Mouse (Mus musculus) embryonic stem cell, embryonic (primary cell): ENCODE results near the gene Gck.

ENCODE experiments used
- CTCF ChIA-PET, 4 experiments: fragments of 300-600 bp in 2 of 4; fragments of 350-600 bp in 2 of 4; sonication (Branson Sonifier 250); formaldehyde crosslinking; loops; one replicate each; lab custom pipeline; 2022; ENCODE audit warnings: inconsistent platforms in 2 of 4; lab: Charles Lee
- POLR2A ChIA-PET, 4 experiments: fragments of 300-600 bp in 2 of 4; fragments of 350-600 bp in 2 of 4; sonication (Branson Sonifier 250); formaldehyde crosslinking; loops; one replicate each; lab custom pipeline; 2022; ENCODE audit warnings: antibody characterized with exemption in 4 of 4, inconsistent platforms in 1 of 4; lab: Charles Lee

Gene Gck

DNA sequence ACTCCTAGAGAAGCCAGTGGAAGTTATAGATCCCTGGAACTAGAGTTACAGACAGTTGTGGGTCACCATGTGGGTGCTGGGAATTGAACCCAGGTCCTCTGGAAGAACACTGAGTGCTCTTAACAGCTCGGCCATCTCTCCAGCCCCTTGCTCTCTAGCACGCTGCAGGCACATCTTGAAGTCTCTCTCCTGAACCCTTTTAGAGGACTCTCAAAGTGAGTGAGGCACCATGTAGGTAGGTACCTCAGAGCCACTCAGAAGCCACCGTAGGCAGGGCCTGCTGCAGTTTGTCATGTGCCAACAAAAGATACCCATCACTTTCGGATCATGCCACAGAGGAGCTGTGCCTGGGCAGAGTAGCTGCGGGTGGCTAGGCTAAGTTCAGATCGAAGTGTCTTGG is 45.0 kb downstream of the Gck start:
- POLR2A ChIA-PET = interaction anchor here in 3 of 4 experiments (1.0 to 2.4 kb wide), 7 partner anchors 8 to 45 kb away, joined by 3 to 16 read pairs (median 3); partner anchors contain the start of genes Gck (in 1 of the 3) and Myl7 (in 1 of the 3)

DNA sequence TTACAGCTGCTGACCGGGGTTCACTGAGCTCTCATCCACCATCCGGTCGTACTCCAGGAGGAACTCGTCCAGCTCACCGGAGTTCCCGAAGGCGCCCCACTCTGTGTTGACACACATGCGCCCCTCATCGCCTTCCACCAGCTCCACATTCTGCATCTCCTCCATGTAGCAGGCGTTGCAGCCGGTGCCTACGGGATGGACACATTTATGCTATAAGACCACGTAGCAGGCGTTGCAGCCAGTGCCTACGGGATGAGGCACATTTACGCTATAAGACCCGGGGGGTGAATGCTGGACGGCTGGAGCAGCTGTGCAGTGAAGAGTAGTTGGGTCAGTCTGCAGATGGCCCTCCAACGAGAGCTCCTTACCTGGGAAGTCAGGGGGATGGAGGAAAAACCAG is 45.5 kb downstream of the Gck start:
- ChIA-PET POLR2A (interaction anchor here in 3 of 4 experiments (0.7 to 1.7 kb wide), 9 partner anchors 17 to 142 kb away, joined by 3 to 4 read pairs (median 3); partner anchors contain the start of genes Gck (in 1 of the 3) and Urgcp (in 1 of the 3)), CTCF (interaction anchor here in 3 of 4 experiments (0.5 to 4.3 kb wide), 5 partner anchors 11 to 753 kb away, joined by 3 to 26 read pairs (median 4); partner anchors contain the start of gene Ykt6 (in 1 of the 3))

More for the DNA sequence above, 45.0 kb downstream of the Gck start:
- CTCF ChIA-PET = interaction anchor here in 1 of 4 experiments (0.7 to 1.4 kb wide), 4 partner anchors 18 to 50 kb away, joined by 3 to 4 read pairs (median 4); partner anchors contain the start of gene Ykt6

GRCm38 (mm10) chr11:5903844-5904243 is 46.0 kb downstream of the Gck start:
- CTCF ChIA-PET = interaction anchor here (0.5 to 4.3 kb wide), 6 partner anchors 10 to 753 kb away, joined by 3 to 26 read pairs (median 4); partner anchors contain the start of gene Ykt6 (in 1 of the 4)
- POLR2A ChIA-PET = interaction anchor here in 3 of 4 experiments (0.7 to 1.7 kb wide), 10 partner anchors 17 to 142 kb away, joined by 3 to 6 read pairs (median 3); partner anchors contain the start of genes Gck (in 1 of the 3) and Urgcp (in 1 of the 3)

GRCm38 (mm10) chr11:5902390-5902789 is 47.5 kb downstream of the Gck start:
- ChIA-PET POLR2A (interaction anchor here in 3 of 4 experiments (0.6 to 1.2 kb wide), 6 partner anchors 13 to 803 kb away, joined by 3 to 5 read pairs (median 3); partner anchors contain the start of genes Dbnl (in 1 of the 3), Ewsr1 (in 1 of the 3), Pold2 (in 1 of the 3) and Rhbdd3 (in 1 of the 3)), CTCF (interaction anchor here (0.6 to 4.3 kb wide), 5 partner anchors 11 to 164 kb away, joined by 4 to 26 read pairs (median 5); no protein-coding TSS in a partner anchor)

DNA sequence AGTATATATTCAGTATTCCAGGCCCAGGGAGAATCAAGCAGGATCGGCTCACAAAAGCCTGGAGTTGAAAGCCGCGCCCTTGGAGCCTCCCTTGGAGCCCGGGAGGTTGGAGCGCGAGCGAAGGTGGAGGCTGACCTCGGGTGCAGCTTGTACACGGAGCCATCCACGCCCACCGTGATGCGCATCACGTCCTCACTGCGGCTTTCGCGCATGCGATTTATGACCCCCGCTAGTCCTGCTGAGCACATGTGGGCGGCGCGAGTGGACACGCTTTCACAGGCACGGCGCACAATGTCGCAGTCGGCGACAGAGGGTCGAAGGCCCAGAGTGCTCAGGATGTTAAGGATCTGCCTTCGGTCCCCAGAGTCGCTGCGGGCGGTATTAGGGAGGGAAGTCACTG is 47.9 kb downstream of the Gck start:
- CTCF ChIA-PET = interaction anchor here in 2 of 4 experiments (2.4 to 4.3 kb wide), 2 partner anchors 15 kb away, joined by 8 to 26 read pairs; no protein-coding TSS in a partner anchor
- POLR2A ChIA-PET = interaction anchor here in 2 of 4 experiments (0.6 to 1.8 kb wide), 5 partner anchors 16 to 622 kb away, joined by 3 to 5 read pairs (median 3); partner anchors contain the start of gene Pold2 (in 1 of the 2)

DNA sequence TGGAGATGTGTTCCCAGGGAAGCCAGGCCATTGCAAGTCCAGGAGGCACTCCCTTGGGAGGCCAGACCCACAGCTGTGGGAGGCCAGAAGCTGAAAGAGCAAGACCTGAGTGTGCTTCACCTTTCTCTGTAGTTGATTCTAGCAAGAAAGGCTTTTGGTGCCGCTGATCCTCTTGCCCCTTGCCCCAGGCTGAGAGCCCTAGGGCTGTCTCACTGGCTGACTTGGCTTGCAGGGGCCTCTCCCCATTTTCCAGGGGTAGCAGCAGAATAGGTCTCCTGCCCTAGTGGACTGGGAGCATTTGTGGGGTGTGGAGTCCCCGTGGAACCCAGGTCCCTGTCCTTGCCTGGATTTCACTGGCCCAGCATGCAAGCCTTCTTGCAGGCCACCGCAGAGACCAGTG is 48.6 kb downstream of the Gck start:
- CTCF ChIA-PET = interaction anchor here in 2 of 4 experiments (1.2 to 4.3 kb wide), 3 partner anchors 15 to 54 kb away, joined by 3 to 26 read pairs (median 8); partner anchors contain the start of gene Ykt6 (in 1 of the 2)
- POLR2A ChIA-PET = interaction anchor here in 2 of 4 experiments (0.8 to 1.8 kb wide), 6 partner anchors 9 to 140 kb away, joined by 3 to 5 read pairs (median 4); partner anchors contain the start of gene Pold2 (in 1 of the 2)

DNA sequence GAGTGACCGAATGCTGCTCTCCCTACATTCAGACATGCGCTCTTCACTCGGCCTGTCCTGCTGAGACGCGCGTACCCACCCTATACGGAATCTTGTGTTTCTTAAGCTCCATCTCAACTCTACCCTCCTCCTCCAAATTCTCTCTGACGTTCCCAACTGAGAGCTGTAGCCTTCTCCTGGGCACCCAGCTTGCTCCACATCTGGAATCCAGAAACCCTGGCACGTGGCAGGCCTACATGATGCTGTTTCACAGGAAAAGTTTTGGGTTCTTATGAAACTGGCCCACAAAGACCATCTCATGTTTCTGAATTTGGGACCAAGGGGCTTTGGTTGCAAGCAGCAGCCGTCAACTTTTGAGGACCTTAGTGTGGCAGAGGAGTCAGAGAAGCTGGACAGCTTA is 50.6 kb downstream of the Gck start:
- CTCF ChIA-PET = interaction anchor here in 2 of 4 experiments (1.2 to 5.5 kb wide), 4 partner anchors 10 to 54 kb away, joined by 3 to 48 read pairs (median 10); partner anchors contain the start of gene Pold2 (in 1 of the 2)
- POLR2A ChIA-PET = interaction anchor here in 1 of 4 experiments (0.7 to 3.4 kb wide), 2 partner anchors 14 to 20 kb away, joined by 3 to 20 read pairs; partner anchors contain the start of gene Pold2

- POLR2A ChIA-PET = interaction anchor here in 2 of 4 experiments (0.6 to 3.4 kb wide), 14 partner anchors 8 to 575 kb away, joined by 3 to 20 read pairs (median 6); partner anchors contain the start of genes Dbnl (in 1 of the 2), Pold2 (in 1 of the 2) and Ykt6 (in 1 of the 2)
Measured at GRCm38 (mm10) chr11:5898531-5898930, 51.4 kb downstream of the Gck start, which contains the start of gene Myl7. Gene Myl7 (minus strand): TSS chr11:5898782.

GRCm38 (mm10) chr11:5897839-5898238 is 52.0 kb downstream of the Gck start:
- POLR2A ChIA-PET = interaction anchor here (0.9 to 3.4 kb wide), 42 partner anchors 8 to 798 kb away, joined by 3 to 20 read pairs (median 4); partner anchors contain the start of genes Dbnl (in 2 of the 4), Pold2 (in 2 of the 4), Ykt6 (in 2 of the 4) and Aebp1 (in 1 of the 4)
- CTCF ChIA-PET = interaction anchor here (0.7 to 5.5 kb wide), 20 partner anchors 9 to 109 kb away, joined by 3 to 51 read pairs (median 4); partner anchors contain the start of genes Gck (in 1 of the 4) and Pold2 (in 1 of the 4)

More at GRCm38 (mm10) chr11:5898531-5898930, 51.4 kb downstream of the Gck start, which contains the start of gene Myl7:
- CTCF ChIA-PET = interaction anchor here (0.6 to 5.5 kb wide), 13 partner anchors 8 to 198 kb away, joined by 3 to 51 read pairs (median 11); partner anchors contain the start of gene Pold2 (in 1 of the 4)

- CTCF ChIA-PET = interaction anchor here (0.5 to 5.5 kb wide), 18 partner anchors 9 to 606 kb away, joined by 3 to 51 read pairs (median 5); partner anchors contain the start of genes Gck (in 1 of the 4) and Pold2 (in 1 of the 4)
- POLR2A ChIA-PET = interaction anchor here (0.6 to 3.4 kb wide), 44 partner anchors 9 to 797 kb away, joined by 3 to 20 read pairs (median 4); partner anchors contain the start of genes Dbnl (in 2 of the 4), Pold2 (in 2 of the 4), Aebp1 (in 1 of the 4) and Polm (in 1 of the 4)
Measured at GRCm38 (mm10) chr11:5897230-5897629, 52.7 kb downstream of the Gck start.

- POLR2A ChIA-PET = interaction anchor here in 2 of 4 experiments (1.1 to 1.5 kb wide), 2 partner anchors 12 to 132 kb away, joined by 4 read pairs; partner anchors contain the start of gene Urgcp (in 1 of the 2)
- CTCF ChIA-PET = interaction anchor here in 3 of 4 experiments (1.0 to 5.5 kb wide), 5 partner anchors 8 to 19 kb away, joined by 3 to 48 read pairs (median 4); no protein-coding TSS in a partner anchor
Measured at GRCm38 (mm10) chr11:5893807-5894206, 56.1 kb downstream of the Gck start.

GRCm38 (mm10) chr11:5892810-5893368 is 57.0 kb downstream of the Gck start:
- CTCF ChIA-PET = interaction anchor here in 2 of 4 experiments (1.0 to 2.2 kb wide), 2 partner anchors 11 to 13 kb away, joined by 3 to 7 read pairs; no protein-coding TSS in a partner anchor
- POLR2A ChIA-PET = interaction anchor here in 3 of 4 experiments (0.6 to 1.5 kb wide), 3 partner anchors 16 to 131 kb away, joined by 3 to 4 read pairs (median 3); partner anchors contain the start of gene Urgcp (in 1 of the 3)

- ChIA-PET POLR2A (interaction anchor here in 3 of 4 experiments (0.6 to 1.7 kb wide), 4 partner anchors 12 to 91 kb away, joined by 3 read pairs; no protein-coding TSS in a partner anchor), CTCF (interaction anchor here in 3 of 4 experiments (1.1 to 2.2 kb wide), 3 partner anchors 12 to 21 kb away, joined by 3 to 7 read pairs (median 5); no protein-coding TSS in a partner anchor)
Measured at GRCm38 (mm10) chr11:5892151-5892591, 57.7 kb downstream of the Gck start.

- POLR2A ChIA-PET = interaction anchor here in 1 of 4 experiments (1.2 kb wide), 1 partner anchor 11 kb away, joined by 3 read pairs; no protein-coding TSS in a partner anchor
- CTCF ChIA-PET = interaction anchor here in 1 of 4 experiments (1.7 kb wide), 1 partner anchor 11 kb away, joined by 3 read pairs; the partner anchor contains the start of gene Myl7
Measured at GRCm38 (mm10) chr11:5888563-5888962, 61.3 kb downstream of the Gck start.

DNA sequence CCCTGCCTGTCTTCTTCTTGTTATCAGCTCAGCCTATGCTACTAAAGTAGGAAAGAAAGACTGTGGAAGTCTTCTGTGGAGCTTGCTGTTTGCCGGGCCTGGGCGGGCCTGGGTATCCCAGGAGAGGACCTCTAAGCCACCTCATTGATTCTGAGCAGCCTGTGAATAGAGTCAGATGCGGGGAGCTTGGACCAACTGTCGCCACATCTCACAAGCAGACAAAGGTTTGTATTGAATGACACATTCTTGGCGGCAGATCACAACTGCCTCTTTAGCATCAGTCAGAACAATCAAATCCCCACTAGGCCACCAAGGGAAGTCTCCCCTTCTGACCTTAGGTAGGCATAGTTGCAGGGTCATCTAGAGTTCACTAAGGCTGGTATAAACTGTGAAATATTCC is 62.6 kb downstream of the Gck start:
- POLR2A ChIA-PET = interaction anchor here (0.5 to 2.2 kb wide), 16 partner anchors 8 to 125 kb away, joined by 3 to 12 read pairs (median 4); partner anchors contain the start of genes Urgcp (in 2 of the 4), Myl7 (in 1 of the 4), Pgam2 (in 1 of the 4) and Polm (in 1 of the 4)
- CTCF ChIA-PET = interaction anchor here (0.6 to 3.8 kb wide), 48 partner anchors 9 to 904 kb away, joined by 3 to 51 read pairs (median 7); partner anchors contain the start of genes Myl7 (in 2 of the 4), Pold2 (in 2 of the 4), Ykt6 (in 2 of the 4) and Aebp1 (in 1 of the 4)

DNA sequence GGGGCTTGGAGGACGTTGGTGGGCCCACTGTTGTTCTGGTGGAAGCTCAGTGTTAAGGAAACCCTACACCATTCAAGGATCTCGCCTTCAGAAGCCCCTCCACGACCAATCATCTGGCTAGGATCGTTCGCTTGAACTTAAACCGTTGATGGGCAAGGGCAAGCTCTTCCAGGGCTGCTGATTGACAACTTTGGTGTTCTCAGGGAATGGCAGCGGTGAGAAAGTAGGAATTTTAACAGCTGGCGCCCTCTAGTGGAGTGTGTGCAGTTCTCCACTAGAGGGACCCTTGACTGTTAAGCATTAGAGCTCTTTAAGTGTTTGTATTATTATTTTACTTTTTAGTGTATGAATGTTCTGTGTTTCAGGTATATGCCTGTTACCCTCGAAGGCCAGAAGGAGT is 63.7 kb downstream of the Gck start:
- CTCF ChIA-PET = interaction anchor here (0.5 to 3.8 kb wide), 158 partner anchors 8 to 1292 kb away, joined by 3 to 51 read pairs (median 4); partner anchors contain the start of genes Dbnl (in 3 of the 4), Myl7 (in 3 of the 4), Pold2 (in 3 of the 4) and Aebp1 (in 2 of the 4)
- POLR2A ChIA-PET = interaction anchor here (0.6 to 2.2 kb wide), 39 partner anchors 8 to 771 kb away, joined by 3 to 12 read pairs (median 4); partner anchors contain the start of genes Urgcp (in 3 of the 4), Dbnl (in 1 of the 4), Ddx56 (in 1 of the 4) and Mrps24 (in 1 of the 4)
